Mouse (Mus musculus) NIH3T3 (cell line): ENCODE data around the gene Gm49450.

ENCODE experiments used
- DNase-seq: peaks from one replicate; pipeline ENCODE4 v3.0.0-alpha.2; 2012; ENCODE audit warnings: low read depth

Gene Gm49450

DNA sequence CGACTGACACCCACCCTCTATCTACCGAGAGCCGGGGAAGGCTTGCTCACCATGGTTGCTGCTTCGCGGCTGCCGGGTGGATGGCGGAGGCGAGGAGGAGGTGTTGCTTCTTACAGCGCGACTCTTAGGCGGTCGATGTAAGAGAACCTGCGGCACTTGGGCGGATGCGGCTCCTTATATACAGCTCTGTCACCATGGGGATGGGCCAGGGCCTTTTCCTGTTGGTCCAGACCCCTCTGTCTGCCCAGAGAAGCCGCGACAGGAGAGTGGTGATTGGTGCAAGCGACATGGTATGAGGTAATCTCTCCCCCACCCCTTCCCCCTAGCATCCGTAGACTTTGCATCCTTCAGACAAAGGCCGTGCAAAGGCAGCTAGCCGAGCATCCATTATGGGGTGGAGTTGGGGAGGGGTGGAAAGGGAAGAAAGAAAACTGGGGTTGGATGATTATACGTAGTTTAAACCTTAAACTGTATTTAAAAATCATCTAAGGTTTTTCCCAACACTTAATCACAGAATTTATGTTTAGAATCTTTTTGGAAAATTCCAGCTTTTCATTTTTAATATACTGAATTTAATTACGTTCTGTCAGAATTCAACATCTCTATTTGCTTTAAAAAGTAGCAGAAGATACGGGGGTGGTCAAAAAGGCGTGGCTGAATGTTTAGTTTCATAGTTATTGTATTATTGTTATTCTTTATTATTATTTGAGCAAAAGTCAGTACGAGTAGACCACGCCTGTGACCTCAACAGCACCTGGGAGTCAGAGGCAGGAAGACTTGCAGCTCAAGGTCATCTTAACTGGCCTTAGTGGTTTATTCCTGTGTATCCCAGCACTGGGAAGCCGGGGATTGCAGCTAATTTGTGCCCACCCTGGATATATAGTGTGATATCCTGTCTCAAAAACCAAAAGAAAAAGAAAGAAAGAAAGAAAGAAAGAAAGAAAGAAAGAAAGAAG is at the start of gene Gm49450, which contains the start of gene Tuba1a:
Gene Gm49450, minus strand, starts transcription at position 151 of the 956 bp plus-strand sequence.
Gene Tuba1a, minus strand, starts transcription at position 303 of the 956 bp plus-strand sequence.
- peak; percentile 97 for DNase-seq

- no peak for DNase-seq
Measured at GRCm38 (mm10) chr15:99001451-99001931, 48.1 kb upstream of the Gm49450 start.

DNA sequence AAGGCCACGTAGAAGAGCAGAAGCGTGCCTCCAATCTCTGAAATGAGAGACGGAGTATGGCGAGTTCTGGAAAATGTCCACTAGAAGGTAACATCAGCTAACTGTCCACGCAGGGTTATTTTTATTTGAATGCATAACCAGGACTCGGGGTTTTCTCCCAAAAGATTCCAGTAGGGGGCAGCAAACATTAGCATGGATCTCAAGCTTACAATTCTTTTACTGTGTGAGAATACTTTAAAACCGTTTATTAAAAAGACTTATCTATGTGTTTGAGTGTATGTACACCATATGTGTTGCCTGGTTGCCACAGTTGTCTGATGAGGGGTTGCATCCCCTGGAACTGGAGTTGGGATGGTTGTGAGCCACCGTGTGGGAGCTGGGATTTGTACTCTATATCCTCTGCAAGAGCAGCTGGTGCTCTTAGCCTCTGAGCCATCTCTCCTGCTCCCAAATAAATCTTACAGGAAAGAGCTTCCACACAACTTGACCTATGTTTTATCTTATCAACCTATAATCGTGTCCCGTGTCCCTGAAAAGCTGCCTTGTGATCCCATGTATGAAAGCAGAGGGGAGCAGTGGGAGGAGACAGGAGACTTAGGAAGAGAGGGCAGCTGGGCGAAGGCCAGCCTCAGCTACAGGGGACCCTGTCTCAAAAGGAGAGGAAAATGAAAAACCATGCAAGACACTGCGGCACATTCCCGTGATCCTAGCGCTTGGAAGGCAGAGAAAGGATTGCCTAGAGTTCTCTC is 47.4 kb upstream of the Gm49450 start:
- DNase-seq, result peak; percentile 88

GRCm38 (mm10) chr15:98998775-98999157 is 45.4 kb upstream of the Gm49450 start:
- DNase-seq, result no peak

- DNase-seq, result no peak
Measured at GRCm38 (mm10) chr15:98997938-98998774, 44.8 kb upstream of the Gm49450 start.

GRCm38 (mm10) chr15:98996840-98997239 is 43.5 kb upstream of the Gm49450 start:
- no peak for DNase-seq

- peak; percentile 58 for DNase-seq
Measured at GRCm38 (mm10) chr15:98994957-98995520, 41.7 kb upstream of the Gm49450 start.

DNA sequence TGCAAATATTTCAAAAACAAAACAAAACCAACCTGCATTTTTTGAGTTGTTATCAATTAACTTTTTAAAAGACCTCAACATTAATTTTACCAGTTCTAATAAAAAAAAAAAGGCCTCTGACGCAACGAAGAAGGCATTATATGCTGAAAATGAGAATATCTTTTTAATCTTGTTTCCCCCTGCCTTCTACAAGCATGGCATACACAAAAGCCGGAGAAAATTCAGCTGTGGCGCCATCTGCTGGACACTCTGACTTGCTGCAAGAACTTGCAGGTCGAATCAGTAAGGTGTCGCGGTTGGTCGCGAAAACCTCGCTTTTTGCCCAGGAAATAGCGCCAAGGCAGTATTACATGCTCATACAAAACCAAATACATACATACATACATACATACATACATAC is 40.5 kb upstream of the Gm49450 start:
- DNase-seq, result peak; percentile 95

DNA sequence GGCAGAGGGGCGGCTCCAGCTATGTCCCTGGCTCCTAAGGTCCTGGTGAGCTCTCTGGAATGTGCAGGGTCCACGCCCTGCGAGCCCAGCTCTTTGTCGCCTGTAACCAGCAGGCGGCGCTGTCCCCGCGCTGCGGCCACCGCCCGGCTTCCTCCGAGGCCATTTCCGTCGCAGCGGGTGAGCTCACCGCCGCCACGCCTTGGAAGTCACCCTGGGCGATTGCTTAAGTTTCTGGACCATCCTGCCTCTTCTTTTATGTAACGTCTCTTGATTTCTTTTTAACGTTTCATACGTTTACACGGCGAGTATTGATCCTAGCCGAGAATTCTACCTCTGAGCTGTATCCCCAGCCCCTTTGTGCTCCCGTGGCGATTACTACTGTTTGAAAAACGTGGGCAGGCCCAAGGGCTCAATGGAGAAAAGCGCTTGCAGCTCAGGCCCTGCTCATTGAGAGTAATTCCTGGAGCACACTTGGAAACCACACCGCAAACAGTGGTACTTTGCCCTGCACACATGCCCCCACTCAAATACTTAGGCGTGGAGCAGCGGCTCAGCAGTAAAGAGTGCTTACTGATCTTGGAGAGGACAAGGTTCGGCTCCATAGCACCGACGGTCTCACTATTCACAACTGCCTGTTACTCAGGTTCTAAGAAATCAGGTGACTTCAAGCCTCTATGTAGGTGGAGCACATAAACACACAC is 39.9 kb upstream of the Gm49450 start:
- peak; percentile 97 for DNase-seq

DNA sequence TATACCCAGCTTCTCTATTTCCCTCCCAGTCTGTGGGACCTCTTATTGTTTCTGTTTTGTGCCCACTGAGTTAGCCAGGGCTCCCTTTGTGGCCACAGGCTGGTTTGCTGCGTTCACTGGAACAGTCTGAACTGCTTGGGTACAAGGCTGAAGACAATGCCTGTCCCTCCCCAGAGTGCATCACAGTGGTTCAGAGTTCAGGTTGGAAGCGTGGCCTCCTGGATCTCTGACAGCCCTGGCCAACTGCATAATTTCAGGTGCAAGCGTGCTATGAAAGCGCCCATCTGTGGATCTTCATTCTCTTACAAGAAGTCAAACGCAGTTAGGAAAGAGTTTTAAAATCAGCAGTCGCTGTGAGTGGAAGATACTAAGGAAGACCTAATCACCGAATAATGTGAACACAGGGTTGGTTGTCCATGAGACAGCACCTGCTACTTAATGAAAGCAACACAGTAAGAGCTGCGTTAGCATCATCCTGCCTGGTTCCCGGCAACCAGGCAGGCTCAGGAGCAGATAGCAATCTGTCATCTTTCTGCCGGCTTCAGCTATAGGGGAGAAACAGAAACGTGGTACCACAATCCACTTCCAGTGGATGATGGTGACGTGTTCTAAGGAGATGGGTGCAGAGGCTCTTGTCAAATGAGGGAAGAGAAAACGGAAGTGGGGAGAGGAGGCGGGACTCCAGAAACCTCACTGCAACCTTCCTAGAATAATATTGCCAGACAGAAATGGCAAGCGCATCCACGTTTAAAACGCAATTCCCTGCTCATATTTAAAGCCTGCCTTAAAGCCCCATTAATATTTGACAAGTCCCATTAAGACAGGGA is 38.9 kb upstream of the Gm49450 start:
- peak; percentile 74 for DNase-seq

- no peak for DNase-seq
Measured at GRCm38 (mm10) chr15:98991540-98992050, 38.2 kb upstream of the Gm49450 start.

DNA sequence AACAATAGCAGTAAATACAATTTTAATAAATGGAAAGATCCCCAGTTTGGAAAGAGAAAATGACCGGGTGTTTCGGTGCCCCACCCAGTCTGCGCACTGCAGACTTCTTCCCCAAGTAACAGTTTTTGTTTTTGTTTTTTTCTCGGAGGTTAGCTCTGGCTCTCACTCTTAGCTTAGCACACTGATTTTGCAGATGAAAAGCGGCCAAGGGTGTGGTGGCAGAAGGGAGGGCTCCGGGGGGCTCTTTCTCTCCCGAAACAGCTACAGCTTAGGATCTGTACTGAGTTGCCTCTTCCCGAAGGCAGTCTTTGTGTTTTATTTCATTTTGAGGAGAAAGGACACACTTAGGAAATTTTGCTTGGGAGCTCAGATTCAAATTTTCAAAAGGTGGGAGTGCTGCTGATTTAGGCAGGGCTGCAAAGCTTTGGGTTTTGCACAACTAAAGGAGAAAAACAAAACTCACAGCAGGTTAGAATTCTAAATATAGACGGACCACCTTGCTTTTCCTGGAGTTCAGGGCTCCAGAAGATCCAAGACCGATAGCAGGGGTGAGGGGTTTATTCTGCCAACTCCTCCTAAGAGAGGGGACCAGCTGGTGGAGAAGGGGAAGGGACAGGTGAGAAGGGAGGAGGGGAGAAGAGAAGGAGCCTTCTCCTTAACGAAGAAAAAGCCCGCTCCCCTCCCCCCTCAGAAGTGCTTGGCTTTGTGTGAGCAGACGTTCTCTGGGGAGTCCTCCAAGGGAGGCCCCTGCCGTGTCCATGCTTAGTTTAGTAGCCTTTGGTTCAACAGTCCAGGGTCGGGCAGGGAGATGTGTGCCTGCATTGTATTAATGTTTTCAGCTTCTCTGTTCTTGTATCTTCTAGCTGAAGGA is 37.6 kb upstream of the Gm49450 start:
- peak; percentile 41 for DNase-seq

DNA sequence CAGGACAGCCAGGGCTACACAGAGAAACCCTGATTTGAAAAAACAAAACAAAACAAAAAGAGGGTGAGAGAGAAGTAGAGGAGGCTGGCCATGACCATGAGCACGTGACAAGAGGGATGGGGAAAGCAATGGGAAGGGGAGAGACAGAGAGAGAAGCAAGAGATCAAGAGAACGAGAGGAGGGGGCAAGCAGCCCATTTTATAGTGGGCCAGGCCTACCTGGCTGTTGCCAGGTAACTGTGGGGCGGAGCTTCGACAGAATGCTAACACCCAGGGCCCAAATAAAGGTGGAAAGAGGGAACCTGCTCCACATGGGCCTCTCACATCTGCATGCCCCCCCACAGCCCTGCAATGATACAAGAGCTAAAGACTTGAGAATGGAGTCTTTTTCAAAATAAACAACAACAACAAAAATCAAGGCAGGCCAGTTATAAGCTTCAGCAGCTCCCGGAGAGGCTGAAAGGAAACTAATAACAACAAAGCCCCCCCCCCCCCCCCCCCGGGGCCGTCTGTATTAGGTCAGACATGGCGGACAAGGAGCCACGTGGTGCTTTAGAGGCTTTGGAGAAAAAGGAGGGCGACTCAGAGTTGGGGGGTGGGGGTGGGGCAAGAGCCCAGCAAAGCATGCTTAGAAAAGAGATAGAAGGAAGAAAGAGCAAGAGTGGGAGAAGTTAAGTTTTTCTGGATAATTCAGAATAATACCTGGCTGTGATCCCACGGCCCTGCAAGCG is 36.5 kb upstream of the Gm49450 start:
- peak; percentile 59 for DNase-seq

GRCm38 (mm10) chr15:98988787-98989186 is 35.4 kb upstream of the Gm49450 start:
- no peak for DNase-seq

DNA sequence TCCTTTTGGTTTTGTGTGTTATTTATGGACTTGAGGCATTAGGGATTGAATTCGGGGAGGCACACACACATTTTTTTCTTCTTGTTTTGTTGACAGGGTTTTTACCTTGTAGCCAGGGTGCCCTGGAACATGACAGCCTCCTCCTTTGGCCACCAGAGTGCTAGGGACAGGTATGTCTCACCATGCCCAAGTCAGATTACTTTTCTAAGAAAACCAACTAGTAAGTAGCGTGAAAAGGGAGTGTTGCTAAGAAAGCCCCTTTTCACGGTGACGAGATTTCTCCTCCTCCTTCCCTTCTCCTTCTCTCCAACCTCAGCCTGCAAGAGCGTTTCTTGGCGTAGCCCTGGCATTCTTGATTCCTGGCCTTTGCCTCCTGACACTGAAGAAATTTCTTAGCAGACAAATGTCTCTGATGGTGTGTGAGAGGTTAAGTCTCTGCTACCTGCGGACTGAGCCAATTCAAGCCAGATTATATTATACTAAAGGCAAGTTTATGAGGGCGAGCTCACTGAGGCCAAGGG is 34.4 kb upstream of the Gm49450 start:
- DNase-seq, result peak; percentile 38

- DNase-seq, result peak; percentile 69
Measured at GRCm38 (mm10) chr15:98987077-98987630, 33.8 kb upstream of the Gm49450 start.

DNA sequence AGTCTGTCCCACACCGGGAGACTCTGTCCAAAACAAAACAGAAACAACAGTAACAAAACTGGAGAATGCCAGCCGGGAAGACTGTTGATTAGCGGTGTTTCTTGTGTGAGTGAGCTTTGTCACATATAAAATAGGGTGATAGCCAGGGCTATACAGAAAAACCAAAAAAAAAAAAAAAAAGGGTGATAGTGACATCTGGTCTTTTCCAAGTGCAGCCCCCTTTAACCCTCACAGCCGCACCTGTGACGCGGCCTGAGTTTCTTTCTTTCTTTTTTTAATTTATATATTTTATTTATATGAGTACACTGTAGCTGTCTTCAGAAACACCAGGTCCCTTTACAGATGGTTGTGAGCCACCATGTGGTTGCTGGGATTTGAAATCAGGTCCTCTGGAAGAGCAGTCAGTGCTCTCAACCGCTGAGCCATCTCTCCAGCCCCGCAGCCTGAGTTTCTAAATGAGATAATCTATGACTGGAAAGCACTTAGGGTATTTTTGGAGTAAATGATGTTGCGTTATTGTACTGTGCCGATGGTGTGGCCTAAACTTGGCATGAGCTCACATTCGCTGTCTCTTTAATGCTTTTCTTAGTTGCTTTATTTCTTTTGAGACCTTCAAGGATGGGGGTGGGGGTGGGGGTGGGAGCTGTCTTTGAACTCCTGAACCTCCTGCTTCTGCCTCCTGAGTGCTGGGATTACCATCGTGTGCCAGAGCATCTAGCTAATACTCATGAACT is 32.8 kb upstream of the Gm49450 start:
- peak; percentile 35 for DNase-seq
